Mouse (Mus musculus): ENCODE data around the gene Rsrc1.

The Rsrc1 gene

GRCm38 (mm10) chr3:66981101-66981661 is at the start of gene Rsrc1:
TSS of gene Rsrc1 (plus strand) at chr3:66981390.
- no peak for DNase-seq (ENCODE audit: extremely low read depth, low read depth, low spot score)

GRCm38 (mm10) chr3:66939675-66940074 is 41.5 kb upstream of the Rsrc1 start:
- DNase-seq (ENCODE audit: extremely low read depth, low read depth, low spot score): no peak

GRCm38 (mm10) chr3:66955126-66955525 is 26.1 kb upstream of the Rsrc1 start:
- DNase-seq (ENCODE audit: extremely low read depth, low read depth, low spot score): no peak

- DNase-seq (ENCODE audit: extremely low read depth, low read depth, low spot score): no peak
Observed at GRCm38 (mm10) chr3:66959972-66960371, 21.2 kb upstream of the Rsrc1 start.

GRCm38 (mm10) chr3:66964884-66965283 is 16.3 kb upstream of the Rsrc1 start:
- no peak for DNase-seq (ENCODE audit: extremely low read depth, low read depth, low spot score)

- no peak for DNase-seq (ENCODE audit: extremely low read depth, low read depth, low spot score)
Observed at GRCm38 (mm10) chr3:66967508-66967907, 13.7 kb upstream of the Rsrc1 start.

- no peak for DNase-seq (ENCODE audit: extremely low read depth, low read depth, low spot score)
Observed at GRCm38 (mm10) chr3:66970261-66970660, 10.9 kb upstream of the Rsrc1 start.

GRCm38 (mm10) chr3:66970661-66971331 is 10.4 kb upstream of the Rsrc1 start:
- DNase-seq (ENCODE audit: extremely low read depth, low read depth, low spot score): no peak

- DNase-seq (ENCODE audit: extremely low read depth, low read depth, low spot score): no peak
Observed at GRCm38 (mm10) chr3:66972191-66972950, 8.8 kb upstream of the Rsrc1 start.

GRCm38 (mm10) chr3:66973391-66973943 is 7.7 kb upstream of the Rsrc1 start:
- DNase-seq (ENCODE audit: extremely low read depth, low read depth, low spot score): no peak

GRCm38 (mm10) chr3:66974501-66974900 is 6.7 kb upstream of the Rsrc1 start:
- DNase-seq (ENCODE audit: extremely low read depth, low read depth, low spot score): no peak

GRCm38 (mm10) chr3:66976889-66977615 is 4.1 kb upstream of the Rsrc1 start:
- no peak for DNase-seq (ENCODE audit: extremely low read depth, low read depth, low spot score)

GRCm38 (mm10) chr3:66977811-66978456 is 3.3 kb upstream of the Rsrc1 start:
- DNase-seq (ENCODE audit: extremely low read depth, low read depth, low spot score): no peak

- DNase-seq (ENCODE audit: extremely low read depth, low read depth, low spot score): no peak
Observed at GRCm38 (mm10) chr3:66978457-66979381, 2.5 kb upstream of the Rsrc1 start.

- no peak for DNase-seq (ENCODE audit: extremely low read depth, low read depth, low spot score)
Observed at GRCm38 (mm10) chr3:66979491-66979890, 1.7 kb upstream of the Rsrc1 start.

- no peak for DNase-seq (ENCODE audit: extremely low read depth, low read depth, low spot score)
Observed at GRCm38 (mm10) chr3:66980111-66980975, 847 bp upstream of the Rsrc1 start.

GRCm38 (mm10) chr3:66981706-66982105 is 516 bp downstream of the Rsrc1 start, which contains the start of gene Shox2:
TSS of gene Shox2 (minus strand) at chr3:66981771.
- DNase-seq (ENCODE audit: extremely low read depth, low read depth, low spot score): no peak

- no peak for DNase-seq (ENCODE audit: extremely low read depth, low read depth, low spot score)
Observed at GRCm38 (mm10) chr3:66982181-66982911, 1.2 kb downstream of the Rsrc1 start.
